Mouse (Mus musculus): ENCODE measurements around the gene Fuca1.
"Not testable (repeated sequence)": the region's sequence is repeated elsewhere in the genome, so short reads cannot be mapped to it uniquely, and the experiment has no call there.

DNA sequence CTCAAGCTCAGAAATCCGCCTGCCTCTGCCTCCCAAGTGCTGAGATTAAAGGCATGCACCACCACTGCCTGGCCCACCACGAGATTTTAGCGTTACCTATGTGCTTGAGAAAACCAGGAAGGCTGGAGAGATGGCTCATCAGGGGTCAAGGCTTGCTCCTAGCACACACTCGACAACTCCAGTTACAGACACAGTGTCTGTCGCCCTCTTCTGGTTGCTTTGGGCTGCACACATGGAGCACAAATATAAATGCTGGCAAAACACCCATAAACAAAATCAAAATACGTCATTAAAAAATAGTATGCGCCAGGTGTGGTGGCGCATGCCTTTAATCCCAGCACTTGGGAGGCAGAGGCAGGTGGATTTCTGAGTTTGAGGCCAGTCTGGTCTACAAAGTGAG lies 20.5 kb downstream of the Fuca1 start:
- peak; percentile 55 for TF ChIP-seq CTCF (IDR thresholded peaks at IDR 0.05; ENCODE audit: borderline replicate concordance, insufficient read depth, low read depth, low read length)
- TF ChIP-seq POLR2A (IDR thresholded peaks at IDR 0.05; ENCODE audit: borderline replicate concordance, insufficient read depth, low read length), result not testable (repeated sequence)

Data from cerebellum, adult 2 months (tissue).